Comparison of ENCODE assay signal across 21 mouse cellular contexts in the genomic region with DNA sequence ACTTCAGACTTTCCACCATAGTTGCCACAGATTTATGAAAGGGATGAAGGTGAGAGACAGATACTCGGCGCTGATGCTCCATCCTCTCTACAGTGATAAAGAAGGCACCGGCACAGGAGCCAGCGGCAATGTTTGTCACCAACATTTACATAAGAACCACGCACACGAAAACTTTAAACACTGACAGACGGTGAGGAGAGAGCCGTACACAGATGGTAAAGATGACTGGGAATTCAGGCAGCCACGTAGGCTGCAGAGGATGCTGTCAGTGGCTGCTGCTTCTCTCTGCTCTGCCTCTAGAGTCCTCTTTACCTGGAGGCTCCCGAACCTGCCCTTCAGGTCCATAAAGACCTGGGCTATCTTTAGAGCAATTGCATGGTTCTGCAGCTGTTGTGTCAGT.
A peak's percentile ranks its signal among the peaks of the same experiment; 100 is the strongest.
DNase-seq lines count a peak whose midpoint lies in the region; ATAC-seq lines count a peak whose summit lies in the region.
"Had no signal": no experiment of that assay in that cellular context is flagged by ENCODE, and none has a peak within 500 bp of the region (broad histone marks: within the 10 kb centered on the region; RNA-seq: fewer than 3 reads in every experiment).

No protein-coding gene starts in this region.

- DNase-seq in frontal cortex, postnatal 10 days (ENCODE audit: low spot score in 2 of 2), result no peak
- DNase-seq in layer of hippocampus, adult 9-11 months, result peak; percentile 24
- DNase-seq in layer of hippocampus, adult 9-10 months (ENCODE audit: low spot score), result no peak
- DNase-seq in right cerebral cortex, adult 18-20 months, result peak; percentile 53
- no peak for DNase-seq in right cerebral cortex, postnatal 4 days
- peak; percentile 38 for DNase-seq in telencephalon, adult 2 months (ENCODE audit: low read depth, low spot score)
- no peak for DNase-seq in thymus, postnatal 4 days
- DNase-seq: adrenal gland, adult 2 months; adrenal gland, postnatal 36 days; cerebellum, adult 2 months; cerebellum, postnatal 14 days; gastrocnemius, postnatal 10 days; kidney, adult 2 months; kidney, postnatal 36 days; liver; lung, adult 2 months; lung, postnatal 10 days had no signal

- peak; percentile 97 for ATAC-seq in frontal cortex, adult (ENCODE audit: low TSS enrichment)
- ATAC-seq: activated CD4-positive, CD25-positive, alpha-beta regulatory T cell, adult 4 months; hindbrain, embryonic 16.5 days; midbrain, embryonic 13.5 days had no signal

Comparison
In these comparisons a context has a peak if more than half of its experiments do, and no peak if none do; other contexts are left out.
1. DNase-seq: peak in layer of hippocampus, adult 9-11 months (single experiment), right cerebral cortex, adult 18-20 months (single experiment) and telencephalon, adult 2 months (single experiment); none in frontal cortex, postnatal 10 days (0 of 2), layer of hippocampus, adult 9-10 months (single experiment), right cerebral cortex, postnatal 4 days (single experiment) and thymus, postnatal 4 days (single experiment).